Mouse (Mus musculus) monocyte, adult 5-6 weeks (primary cell): ENCODE data around the gene Sesn1. TPM values are rescaled to one million over a fixed set of nuclear protein-coding genes. Genes with fewer than 3 reads are reported as not detected.

Experiments used
- ATAC-seq: fragments of 153-309, 156-312 bp; replicated peaks from 2 replicates; pipeline ENCODE4 v1.8.0; 2017; ENCODE audit warnings: mild to moderate bottlenecking; ENCODE audit not compliant: low TSS enrichment, insufficient number of reproducible peaks, severe bottlenecking, poor library complexity, low FRiP score
- total RNA-seq: library from RNA; stranded (forward); fragments of 200-1000, 200-491, 200-594 nt; gene quantifications from 3 replicates; pipeline ENCODE4 v1.2.3, GENCODE M21; 2017

Gene Sesn1
- total RNA-seq, 1 experiment from 2014 or later = 44.4 TPM

GRCm38 (mm10) chr10:41891312-41891711, 81.6 kb downstream of the Sesn1 start:
- no peak for ATAC-seq

GRCm38 (mm10) chr10:41893433-41894411, 84.0 kb downstream of the Sesn1 start:
- ATAC-seq = peak; percentile 56; the same call in 1 of the 2 replicates

GRCm38 (mm10) chr10:41896425-41896824, 86.7 kb downstream of the Sesn1 start:
- ATAC-seq = no peak

GRCm38 (mm10) chr10:41896865-41897264, 87.1 kb downstream of the Sesn1 start:
- ATAC-seq = no peak

GRCm38 (mm10) chr10:41901456-41901855, 91.7 kb downstream of the Sesn1 start:
- no peak for ATAC-seq

GRCm38 (mm10) chr10:41901864-41902263, 92.1 kb downstream of the Sesn1 start:
- no peak for ATAC-seq

GRCm38 (mm10) chr10:41907473-41907872, 97.7 kb downstream of the Sesn1 start:
- ATAC-seq = no peak

- no peak for ATAC-seq
Measured at GRCm38 (mm10) chr10:41907950-41908349, 98.2 kb downstream of the Sesn1 start.

- no peak for ATAC-seq
Measured at GRCm38 (mm10) chr10:41908899-41909298, 99.2 kb downstream of the Sesn1 start.

- no peak for ATAC-seq
Measured at GRCm38 (mm10) chr10:41912290-41912994, 102.7 kb downstream of the Sesn1 start.

GRCm38 (mm10) chr10:41926726-41927125, 117.0 kb downstream of the Sesn1 start:
- ATAC-seq = no peak

- ATAC-seq = no peak
Measured at GRCm38 (mm10) chr10:41930966-41931365, 121.2 kb downstream of the Sesn1 start.

GRCm38 (mm10) chr10:41931962-41932361, 122.2 kb downstream of the Sesn1 start:
- ATAC-seq = no peak

GRCm38 (mm10) chr10:41932943-41933342, 123.2 kb downstream of the Sesn1 start:
- no peak for ATAC-seq

GRCm38 (mm10) chr10:41933536-41933935, 123.8 kb downstream of the Sesn1 start:
- peak; percentile 40; the same call in 1 of the 2 replicates for ATAC-seq

- ATAC-seq = no peak
Measured at GRCm38 (mm10) chr10:41934633-41935475, 125.1 kb downstream of the Sesn1 start.

- ATAC-seq = no peak
Measured at GRCm38 (mm10) chr10:41935476-41935829, 125.7 kb downstream of the Sesn1 start.

GRCm38 (mm10) chr10:41936100-41936499, 126.4 kb downstream of the Sesn1 start:
- ATAC-seq = no peak

- peak; percentile 57 for ATAC-seq
Measured at GRCm38 (mm10) chr10:41937176-41937575, 127.4 kb downstream of the Sesn1 start.
